Mouse (Mus musculus) megakaryocyte-erythroid progenitor cell, adult 5 weeks (primary cell): ENCODE measurements around the gene Olfr1006. TPM values are rescaled to one million over a fixed set of nuclear protein-coding genes. Genes with fewer than 3 reads are reported as not detected.

ENCODE experiments used
- polyA plus RNA-seq: library from polyadenylated mRNA; stranded (reverse); fragments of >175 nt; gene quantifications from 2 replicates; pipeline ENCODE4 v1.2.3, GENCODE M21; 2012

The Olfr1006 gene
- polyA plus RNA-seq: not detected in 2 replicates

DNA sequence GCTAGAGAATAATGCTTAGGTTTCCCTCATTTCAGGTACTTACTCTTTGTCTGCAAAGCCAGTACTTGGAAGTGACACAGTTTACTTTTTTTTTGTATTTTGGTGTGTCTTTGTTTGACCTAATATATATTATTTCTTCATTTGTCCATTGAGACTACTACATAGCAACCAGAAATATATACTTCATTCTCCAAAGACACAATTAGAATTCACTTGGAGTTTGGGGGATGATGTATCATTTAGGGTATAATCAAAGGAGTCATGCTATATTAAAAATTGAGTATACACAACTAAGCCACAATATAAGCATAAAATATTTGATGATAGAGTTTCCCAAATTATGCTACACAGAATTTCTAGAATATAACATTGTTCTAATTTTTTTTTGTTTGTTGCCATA lies at the start of gene Olfr1006:
TSS of gene Olfr1006 (minus strand) at position 101 of the 400 bp plus-strand sequence.

DNA sequence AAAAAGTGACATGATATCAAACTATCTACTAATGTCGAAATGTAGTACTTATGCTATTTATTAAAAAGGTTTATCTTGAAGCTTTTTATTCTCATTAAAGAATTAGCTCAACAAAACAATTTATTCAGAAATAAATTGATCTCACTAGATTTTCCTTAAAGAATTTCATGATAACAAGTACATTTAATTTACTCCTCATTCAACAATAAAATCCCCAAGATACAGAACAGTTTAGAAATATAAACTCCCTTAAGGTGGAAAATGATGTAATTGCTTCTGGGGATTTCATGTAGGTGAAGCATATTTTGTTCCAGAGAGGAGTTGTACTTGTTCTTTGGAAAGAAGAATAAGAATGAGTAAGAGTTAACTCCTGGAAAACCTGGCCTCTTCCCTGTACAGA lies 36.6 kb upstream of the Olfr1006 start, which contains the start of gene Olfr1009:
TSS of gene Olfr1009 (plus strand) at position 301 of the 400 bp plus-strand sequence.

DNA sequence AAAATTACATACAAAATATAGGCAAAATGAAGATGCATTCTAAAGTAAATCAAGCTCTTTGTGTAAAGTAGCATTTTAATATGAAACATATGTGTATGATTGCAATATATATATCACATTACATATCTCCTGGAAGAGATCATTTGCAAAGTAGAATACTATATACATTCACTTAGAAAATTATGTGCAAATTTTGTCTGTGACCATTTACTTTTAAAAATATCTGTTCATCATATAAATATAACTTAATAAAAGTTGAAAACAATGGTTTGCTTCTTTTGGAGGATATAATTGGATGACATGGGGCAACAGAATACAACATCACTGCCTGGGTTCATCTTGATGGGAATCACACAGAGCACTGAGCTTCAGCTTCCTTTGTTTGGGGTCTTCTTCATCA lies 10.6 kb upstream of the Olfr1006 start, which contains the start of gene Olfr1008:
TSS of gene Olfr1008 (plus strand) at position 301 of the 400 bp plus-strand sequence.

DNA sequence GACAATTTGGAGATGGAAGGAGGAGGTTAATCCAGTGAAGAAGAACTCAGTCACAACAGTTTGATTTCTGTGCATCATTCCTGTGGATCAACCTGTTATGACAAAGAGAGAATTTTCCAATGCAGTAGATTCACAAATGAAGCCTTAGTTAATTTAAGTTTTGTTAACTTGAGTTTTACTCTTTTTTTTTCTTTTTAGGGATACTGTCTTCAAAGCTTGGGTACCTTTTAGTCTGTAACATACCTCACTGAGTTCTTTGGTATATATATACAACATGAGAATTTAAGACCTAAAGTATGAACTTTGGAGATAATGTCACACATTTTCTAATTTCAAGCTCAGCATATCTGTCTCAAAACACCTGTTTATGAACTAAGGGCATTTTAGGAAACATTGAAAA lies 14.2 kb downstream of the Olfr1006 start, which contains the start of gene Olfr154:
TSS of gene Olfr154 (minus strand) at position 101 of the 400 bp plus-strand sequence.

DNA sequence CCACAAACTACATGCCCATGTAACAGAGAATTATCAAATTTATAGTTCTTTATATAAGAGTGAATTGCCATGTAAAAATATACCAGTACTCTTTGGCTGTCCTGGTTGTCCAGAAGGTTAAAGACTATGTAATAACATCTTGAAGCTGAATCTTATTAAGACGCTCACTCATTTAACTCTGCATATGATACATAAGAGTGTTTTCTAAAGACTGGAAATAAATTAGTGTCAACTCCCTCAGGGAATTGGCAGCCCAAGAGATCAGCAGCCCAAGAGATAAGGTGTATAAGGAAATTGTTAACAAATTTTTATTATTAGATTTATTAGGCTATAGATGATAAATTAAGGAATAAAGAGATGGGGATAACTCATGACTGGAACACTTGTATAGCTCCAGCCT lies 28.0 kb downstream of the Olfr1006 start, which contains the start of gene Olfr1002:
TSS of gene Olfr1002 (minus strand) at position 101 of the 400 bp plus-strand sequence.

Other genes with a start within 250 kb of the Olfr1006 start
- gene Olfr994, start 242.3 kb downstream of the Olfr1006 start, polyA plus RNA-seq: not detected in 2 replicates
- not detected in 2 replicates for gene Olfr995, start 235.1 kb downstream of the Olfr1006 start, polyA plus RNA-seq
- gene 4833423E24Rik, start 159.7 kb downstream of the Olfr1006 start, polyA plus RNA-seq: not detected in 2 replicates
- gene Olfr996, start 99.6 kb downstream of the Olfr1006 start, polyA plus RNA-seq: not detected in 2 replicates
- gene Olfr998, start 89.8 kb downstream of the Olfr1006 start, polyA plus RNA-seq: 0.06 TPM in 1 of 2 replicates, not detected in the other
- gene Olfr1000, start 66.9 kb downstream of the Olfr1006 start, polyA plus RNA-seq: not detected in 2 replicates
- gene Olfr1002, start 28.1 kb downstream of the Olfr1006 start, polyA plus RNA-seq: not detected in 2 replicates
- not detected in 2 replicates for gene Olfr154, start 14.3 kb downstream of the Olfr1006 start, polyA plus RNA-seq
- not detected in 2 replicates for gene Olfr1008, start 10.7 kb upstream of the Olfr1006 start, polyA plus RNA-seq
- gene Olfr1009, start 36.7 kb upstream of the Olfr1006 start, polyA plus RNA-seq: not detected in 2 replicates
- gene Olfr1012, start 84.0 kb upstream of the Olfr1006 start, polyA plus RNA-seq: not detected in 2 replicates
- not detected in 2 replicates for gene Olfr1013, start 88.3 kb upstream of the Olfr1006 start, polyA plus RNA-seq
- not detected in 2 replicates for gene Olfr1014, start 93.9 kb upstream of the Olfr1006 start, polyA plus RNA-seq
- not detected in 2 replicates for gene Olfr1015, start 103.2 kb upstream of the Olfr1006 start, polyA plus RNA-seq
- not detected in 2 replicates for gene Olfr1016, start 123.8 kb upstream of the Olfr1006 start, polyA plus RNA-seq
- not detected in 2 replicates for gene Olfr1018, start 139.7 kb upstream of the Olfr1006 start, polyA plus RNA-seq
- not detected in 2 replicates for gene Olfr1019, start 166.7 kb upstream of the Olfr1006 start, polyA plus RNA-seq
- not detected in 2 replicates for gene Olfr1020, start 168.3 kb upstream of the Olfr1006 start, polyA plus RNA-seq
- not detected in 2 replicates for gene Olfr1022, start 189.8 kb upstream of the Olfr1006 start, polyA plus RNA-seq
- gene Olfr1023, start 206.9 kb upstream of the Olfr1006 start, polyA plus RNA-seq: not detected in 2 replicates
- gene Olfr1024, start 226.3 kb upstream of the Olfr1006 start, polyA plus RNA-seq: not detected in 2 replicates
- gene Olfr1025-ps1, start 236.4 kb upstream of the Olfr1006 start, polyA plus RNA-seq: not detected in 2 replicates
- gene Olfr1026, start 242.8 kb upstream of the Olfr1006 start, polyA plus RNA-seq: not detected in 2 replicates